Mouse (Mus musculus) left cerebral cortex, adult 11 months (tissue): ENCODE measurements around the gene Dctn2.
"Not testable (repeated sequence)": the region's sequence is repeated elsewhere in the genome, so short reads cannot be mapped to it uniquely, and the experiment has no call there.

Source experiments
- DNase-seq: peaks from one replicate; pipeline ENCODE4 v3.0.0; 2022; ENCODE audit warnings: low spot score

The Dctn2 gene

GRCm38 (mm10) chr10:127288800-127289572 lies 22.8 kb downstream of the Dctn2 start, which contains the start of gene Mbd6:
Gene Mbd6 (minus strand): TSS chr10:127289018.
- peak; percentile 81 for DNase-seq

GRCm38 (mm10) chr10:127289573-127290191 lies 23.5 kb downstream of the Dctn2 start:
- no peak for DNase-seq

- peak; percentile 99 for DNase-seq
These were observed 24.2 kb downstream of the Dctn2 start for GRCm38 (mm10) chr10:127290307-127290929.

- DNase-seq, result no peak
These were observed 25.0 kb downstream of the Dctn2 start for GRCm38 (mm10) chr10:127290930-127291880.

GRCm38 (mm10) chr10:127291881-127292638 lies 25.9 kb downstream of the Dctn2 start:
- no peak for DNase-seq

- no peak for DNase-seq
These were observed 26.9 kb downstream of the Dctn2 start for GRCm38 (mm10) chr10:127292987-127293538.

- no peak for DNase-seq
These were observed 27.5 kb downstream of the Dctn2 start for GRCm38 (mm10) chr10:127293590-127294113.

- no peak for DNase-seq
These were observed 28.8 kb downstream of the Dctn2 start for GRCm38 (mm10) chr10:127294895-127295510.

- no peak for DNase-seq
These were observed 30.0 kb downstream of the Dctn2 start for GRCm38 (mm10) chr10:127295986-127296794.

GRCm38 (mm10) chr10:127297015-127297871 lies 31.1 kb downstream of the Dctn2 start:
- DNase-seq, result no peak

GRCm38 (mm10) chr10:127300361-127300760 lies 34.2 kb downstream of the Dctn2 start:
- no peak for DNase-seq

- DNase-seq, result no peak
These were observed 37.0 kb downstream of the Dctn2 start for GRCm38 (mm10) chr10:127303136-127303535.

GRCm38 (mm10) chr10:127309167-127309566 lies 43.0 kb downstream of the Dctn2 start:
- not testable (repeated sequence) for DNase-seq

GRCm38 (mm10) chr10:127310523-127311475 lies 44.6 kb downstream of the Dctn2 start:
- no peak for DNase-seq

GRCm38 (mm10) chr10:127311476-127312355 lies 45.5 kb downstream of the Dctn2 start, which contains the start of gene Mars:
Gene Mars (minus strand): TSS chr10:127311786.
- peak; percentile 93 for DNase-seq

- peak; percentile 73 for DNase-seq
These were observed 46.1 kb downstream of the Dctn2 start for GRCm38 (mm10) chr10:127312356-127312676.
